Mouse (Mus musculus) spleen, adult 2 months (tissue): ENCODE data around the gene Slfn2.

Source experiments
- CTCF ChIP-seq: fragments of 200-500 bp; IDR thresholded peaks from 2 replicates; pipeline ENCODE4 v1.5.1; 2011; ENCODE audit warnings: mild to moderate bottlenecking, inconsistent platforms; ENCODE audit not compliant: insufficient read depth, insufficient read length, insufficient replicate concordance; ENCODE audit errors: extremely low read depth
- POLR2A ChIP-seq: fragments of 200-500 bp; IDR thresholded peaks from 2 replicates; pipeline ENCODE4 v1.6.1; 2011; ENCODE audit warnings: low read depth, low read length, inconsistent platforms

DNA sequence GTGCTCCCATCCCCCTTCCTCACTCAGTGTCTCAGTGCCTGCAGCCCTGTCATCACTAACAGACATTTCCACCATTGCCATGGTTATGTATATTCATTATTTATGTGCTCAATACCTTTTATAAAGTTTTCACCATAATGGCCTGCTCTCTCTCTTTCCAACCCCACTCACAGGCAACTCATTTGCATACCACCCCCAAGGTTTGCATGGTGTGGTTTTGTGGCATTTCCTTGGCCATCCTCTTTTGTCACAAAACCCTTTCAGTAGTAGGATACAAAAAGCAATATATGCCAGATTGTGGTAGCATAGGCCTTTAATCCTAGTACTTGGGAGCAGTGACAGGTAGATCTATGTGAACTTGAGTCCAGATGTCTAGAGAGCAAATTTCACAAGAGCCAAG lies 48.8 kb upstream of the Slfn2 start:
- no peak for TF ChIP-seq CTCF
- no peak for TF ChIP-seq POLR2A
